Mouse (Mus musculus): ENCODE measurements around the gene Upk3bl. TPM values are rescaled to one million over a fixed set of nuclear protein-coding genes. Genes with fewer than 3 reads are reported as not detected.

Gene Upk3bl
- total and polyA plus RNA-seq, 3 experiments: not detected

- DNase-seq (ENCODE audit: low read depth, low spot score): peak; percentile 32
- Histone ChIP-seq H3K9ac (ENCODE audit: control insufficient read depth, low read depth, low read length, poor library complexity, severe bottlenecking) (no peak overlapping the region), H3K79me2 (ENCODE audit: control insufficient read depth, insufficient read depth, low read length, poor library complexity) (no peaks in the 10 kb centered on the region), H3K4me1 (ENCODE audit: control insufficient read depth in 1 of 2, insufficient read depth in 2 of 2, low read length in 2 of 2) (peaks cover 0 to 3% of the 10 kb centered on the region in 2 experiments; a peak in 1 of 4 replicates), H3K36me3 (ENCODE audit: control insufficient read depth in 1 of 2, insufficient read depth in 2 of 2, low read length in 2 of 2) (peaks cover 0 to 3% of the 10 kb centered on the region in 2 experiments; a peak in 1 of 4 replicates), H3K27me3 (ENCODE audit: control insufficient read depth in 1 of 2, insufficient read depth in 2 of 2, low read length in 2 of 2) (no peaks in the 10 kb centered on the region), H3K27ac (ENCODE audit: control insufficient read depth, low read depth, low read length) (no peak overlapping the region), H3K4me3 (ENCODE audit: control insufficient read depth in 1 of 2, insufficient read depth in 1 of 2, low read depth in 2 of 2, low read length in 2 of 2) (no peak overlapping the region), H3K9me3 (replicated peaks; ENCODE audit: insufficient read depth, low read length) (no peaks in the 10 kb centered on the region)
- TF ChIP-seq MEF2A (IDR thresholded peaks at IDR 0.05; ENCODE audit: extremely low read depth, insufficient replicate concordance, low read depth, low read length, poor library complexity, severe bottlenecking) (no peak), EP300 (IDR thresholded peaks at IDR 0.05; ENCODE audit: low read depth in 1 of 2, low read length in 2 of 2) (no peak), MYB (IDR thresholded peaks at IDR 0.05; ENCODE audit: low read depth, low read length) (no peak), CTCF (IDR thresholded peaks at IDR 0.05 in 2 of 3, conservative IDR thresholded peaks at IDR 0.05 in 1 of 3; ENCODE audit: control insufficient read depth in 1 of 3, insufficient read depth in 1 of 3, low read depth in 2 of 3, low read length in 3 of 3, poor library complexity in 1 of 3, severe bottlenecking in 1 of 3) (no peak), MXI1 (IDR thresholded peaks at IDR 0.05; ENCODE audit: low read depth, low read length) (no peak), MAX (IDR thresholded peaks at IDR 0.05; ENCODE audit: low read length) (no peak), SIN3A (IDR thresholded peaks at IDR 0.05; ENCODE audit: low read length) (no peak), GATA1 (IDR thresholded peaks at IDR 0.05; ENCODE audit: low read depth, low read length) (no peak), GABPA (IDR thresholded peaks at IDR 0.05; ENCODE audit: low read depth, low read length) (no peak), POLR2AphosphoS2 (IDR thresholded peaks at IDR 0.05; ENCODE audit: low read length) (no peak), RCOR1 (IDR thresholded peaks at IDR 0.05; ENCODE audit: low read depth, low read length) (no peak), POLR2AphosphoS5 (IDR thresholded peaks at IDR 0.05; ENCODE audit: borderline replicate concordance, low read depth, low read length) (no peak), TCF12 (IDR thresholded peaks at IDR 0.05; ENCODE audit: low read depth, low read length) (no peak), USF1 (IDR thresholded peaks at IDR 0.05; ENCODE audit: low read depth, low read length) (no peak), SMC3 (IDR thresholded peaks at IDR 0.05; ENCODE audit: low read depth, low read length) (no peak), TAL1 (IDR thresholded peaks at IDR 0.05; ENCODE audit: low read length) (no peak), ELF1 (IDR thresholded peaks at IDR 0.05; ENCODE audit: low read depth, low read length) (no peak)
Measured at GRCm38 (mm10) chr5:136016014-136016876, 38.0 kb upstream of the Upk3bl start.

- peak; percentile 19 for DNase-seq (ENCODE audit: low read depth, low spot score)
- H3K9me3 ChIP-seq (replicated peaks; ENCODE audit: insufficient read depth, low read length): no peaks in the 10 kb centered on the region
- no peaks in the 10 kb centered on the region for H3K36me3 ChIP-seq (ENCODE audit: control insufficient read depth in 1 of 2, insufficient read depth in 2 of 2, low read length in 2 of 2)
- TF ChIP-seq USF2 (IDR thresholded peaks at IDR 0.05; ENCODE audit: borderline replicate concordance in 1 of 2, insufficient read depth in 1 of 2, low read depth in 1 of 2, low read length in 2 of 2) (no peak), TBP (IDR thresholded peaks at IDR 0.05; ENCODE audit: low read depth, low read length) (no peak), MAZ (IDR thresholded peaks at IDR 0.05; ENCODE audit: low read depth, low read length) (no peak), CHD1 (IDR thresholded peaks at IDR 0.05; ENCODE audit: low read depth, low read length) (no peak), RAD21 (IDR thresholded peaks at IDR 0.05; ENCODE audit: low read depth, low read length) (no peak), MAX (IDR thresholded peaks at IDR 0.05; ENCODE audit: low read length) (no peak)
- H3K4me1 ChIP-seq (ENCODE audit: control insufficient read depth in 1 of 2, insufficient read depth in 2 of 2, low read length in 2 of 2): peaks cover 0 to 3% of the 10 kb centered on the region in 2 experiments; a peak in 1 of 4 replicates
- H3K79me2 ChIP-seq (ENCODE audit: control insufficient read depth, insufficient read depth, low read length, poor library complexity): no peaks in the 10 kb centered on the region
- no peak overlapping the region for H3K4me3 ChIP-seq (ENCODE audit: control insufficient read depth in 1 of 2, insufficient read depth in 1 of 2, low read depth in 2 of 2, low read length in 2 of 2)
- H3K27ac ChIP-seq (ENCODE audit: control insufficient read depth, low read depth, low read length): no peak overlapping the region
- H3K9ac ChIP-seq (ENCODE audit: control insufficient read depth, low read depth, low read length, poor library complexity, severe bottlenecking): no peak overlapping the region
- no peaks in the 10 kb centered on the region for H3K27me3 ChIP-seq (ENCODE audit: control insufficient read depth in 1 of 2, insufficient read depth in 2 of 2, low read length in 2 of 2)
Measured at GRCm38 (mm10) chr5:136017262-136017661, 37.0 kb upstream of the Upk3bl start.

Data from MEL (cell line).